Mouse (Mus musculus): Measurements from ENCODE around the gene Ccdc157. TPM values are rescaled to one million over a fixed set of nuclear protein-coding genes. Genes with fewer than 3 reads are reported as not detected.

The Ccdc157 gene
- polyA plus RNA-seq, 1 experiment from 2014 or later: 7.9 TPM

DNA sequence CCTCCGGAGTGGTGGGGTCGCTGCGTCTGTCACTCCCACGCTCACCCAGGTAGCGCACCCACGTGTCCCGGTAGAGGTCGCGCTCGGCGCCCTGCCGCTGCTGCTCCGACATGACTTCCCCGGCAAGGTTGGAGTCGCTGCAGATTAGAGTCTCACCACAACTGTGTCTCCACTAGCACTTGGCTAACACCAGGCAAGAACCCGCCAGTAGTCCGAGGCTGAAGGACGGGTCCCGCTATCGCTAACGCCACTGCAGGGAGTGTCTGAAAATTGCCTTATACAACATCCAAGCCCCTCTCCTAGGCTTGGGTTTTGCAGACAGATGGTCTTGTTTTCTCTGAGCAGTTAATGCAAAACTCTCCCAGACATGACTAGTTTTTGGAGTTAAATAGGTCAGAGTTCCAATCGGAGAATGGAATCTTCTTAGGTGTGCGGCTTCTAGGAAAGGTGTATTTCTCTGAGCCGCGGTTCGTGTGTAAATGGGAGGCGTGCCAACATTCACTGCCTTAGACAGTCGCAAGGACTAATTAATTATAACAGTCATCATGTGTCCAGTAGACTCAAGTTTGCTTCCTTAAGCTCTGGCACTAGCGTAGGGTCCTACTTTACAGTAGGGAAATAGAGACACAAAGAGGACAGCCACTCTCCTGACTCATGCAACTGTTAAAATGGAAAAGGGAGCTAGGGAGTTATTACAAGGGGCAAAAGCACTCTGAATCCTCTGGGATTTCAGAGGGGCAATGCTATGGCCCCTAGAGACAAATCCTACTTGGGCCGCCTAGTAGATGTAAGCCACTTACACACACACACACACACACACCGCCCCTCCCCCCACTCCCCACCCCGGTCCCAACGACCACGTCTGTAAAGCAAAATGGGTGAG is 64.7 kb downstream of the Ccdc157 start, which contains the start of gene Mtfp1:
TSS of gene Mtfp1 (minus strand) at position 275 of the 883 bp plus-strand sequence.
- Histone ChIP-seq H3K4me3 (peak within 1 kb of the TSS; percentile 52), H3K9me3 (0 out of 2 replicates have a peak, but pooled peaks cover 6% of the 10 kb centered on the region), H3K36me3 (peaks cover 12% of the 10 kb centered on the region; the same call in 1 of the 2 replicates), H3K4me1 (replicated peaks) (peaks cover 36% of the 10 kb centered on the region), H3K9ac (peak within 1 kb of the TSS; percentile 64), H3K27me3 (no peaks in the 10 kb centered on the region), H3K4me2 (peak within 1 kb of the TSS; percentile 89), H3K27ac (replicated peaks) (peak within 1 kb of the TSS; percentile 82)
- no peak for ATAC-seq (ENCODE audit: low read depth)
- 8% methylated on average over 34 of the region's 34 CpGs for WGBS

GRCm38 (mm10) chr11:4094378-4095170 is 65.5 kb downstream of the Ccdc157 start:
- peaks cover 36% of the 10 kb centered on the region for H3K4me1 ChIP-seq (replicated peaks)
- WGBS: 5% methylated on average over 24 of the region's 24 CpGs
- peaks cover 12% of the 10 kb centered on the region; the same call in 1 of the 2 replicates for H3K36me3 ChIP-seq
- peak overlapping the region; percentile 64 for H3K9ac ChIP-seq
- 0 out of 2 replicates have a peak, but pooled peaks cover 6% of the 10 kb centered on the region for H3K9me3 ChIP-seq
- ATAC-seq (ENCODE audit: low read depth): no peak
- no peaks in the 10 kb centered on the region for H3K27me3 ChIP-seq
- H3K27ac ChIP-seq (replicated peaks): peak overlapping the region; percentile 76
- H3K4me3 ChIP-seq: peak overlapping the region; percentile 52
- peak overlapping the region; percentile 89 for H3K4me2 ChIP-seq

GRCm38 (mm10) chr11:4093459-4094377 is 66.4 kb downstream of the Ccdc157 start:
- WGBS: 87% methylated on average over 18 of the region's 18 CpGs
- H3K9ac ChIP-seq: 0 out of 2 replicates have a peak overlapping the region, but pooled peaks have one; percentile 3
- H3K27me3 ChIP-seq: no peaks in the 10 kb centered on the region
- H3K36me3 ChIP-seq: peaks cover 12% of the 10 kb centered on the region; the same call in 1 of the 2 replicates
- ATAC-seq (ENCODE audit: low read depth): no peak
- peak overlapping the region; percentile 89; the same call in 1 of the 2 replicates for H3K4me2 ChIP-seq
- no peak overlapping the region; the same call in 1 of the 2 replicates for H3K4me3 ChIP-seq
- peaks cover 36% of the 10 kb centered on the region for H3K4me1 ChIP-seq (replicated peaks)
- no peak overlapping the region for H3K27ac ChIP-seq (replicated peaks)
- H3K9me3 ChIP-seq: 0 out of 2 replicates have a peak, but pooled peaks cover 6% of the 10 kb centered on the region

Small RNA genes within 50 kb of the gene (microRNA-seq; reads per million reads assigned to microRNA genes)
- 4.1 reads per million, percentile 17 among the genes with 10 or more reads in this experiment for gene Mir3060

Other genes starting within 250 kb of the Ccdc157 start
- gene Slc35e4, start 245.6 kb downstream of the Ccdc157 start, polyA plus RNA-seq (2015; fragmentation: Nextera tagmentation; extraction: Ambion mirVana): 11.9 and 13.3 TPM in 2 replicates
- 31.1 and 31.9 TPM in 2 replicates for gene Tcn2, start 228.1 kb downstream of the Ccdc157 start, polyA plus RNA-seq (2015; fragmentation: Nextera tagmentation; extraction: Ambion mirVana)
- 56.5 and 59.4 TPM in 2 replicates for gene Pes1, start 196.3 kb downstream of the Ccdc157 start, polyA plus RNA-seq (2015; fragmentation: Nextera tagmentation; extraction: Ambion mirVana)
- gene 4930556J24Rik, start 183.5 kb downstream of the Ccdc157 start, polyA plus RNA-seq (2015; fragmentation: Nextera tagmentation; extraction: Ambion mirVana): 0.17 TPM in 1 of 2 replicates, not detected in the other
- gene Gal3st1, start 176.7 kb downstream of the Ccdc157 start, polyA plus RNA-seq (2015; fragmentation: Nextera tagmentation; extraction: Ambion mirVana): 4.0 and 4.3 TPM in 2 replicates
- gene Sec14l4, start 128.8 kb downstream of the Ccdc157 start, polyA plus RNA-seq (2015; fragmentation: Nextera tagmentation; extraction: Ambion mirVana): not detected in 2 replicates
- 0.25 TPM in 1 of 2 replicates, not detected in the other for gene Sec14l3, start 95.5 kb downstream of the Ccdc157 start, polyA plus RNA-seq (2015; fragmentation: Nextera tagmentation; extraction: Ambion mirVana)
- 5.4 and 6.0 TPM in 2 replicates for gene Mtfp1, start 64.8 kb downstream of the Ccdc157 start, polyA plus RNA-seq (2015; fragmentation: Nextera tagmentation; extraction: Ambion mirVana)
- 3.8 and 4.1 TPM in 2 replicates for gene Sec14l2, start 36.9 kb downstream of the Ccdc157 start, polyA plus RNA-seq (2015; fragmentation: Nextera tagmentation; extraction: Ambion mirVana)
- gene Rnf215, start 25.1 kb downstream of the Ccdc157 start, polyA plus RNA-seq (2015; fragmentation: Nextera tagmentation; extraction: Ambion mirVana): 40.5 and 43.7 TPM in 2 replicates
- 52.3 and 59.6 TPM in 2 replicates for gene Sf3a1, start 57 bp upstream of the Ccdc157 start, polyA plus RNA-seq (2015; fragmentation: Nextera tagmentation; extraction: Ambion mirVana)
- 30.0 and 30.3 TPM in 2 replicates for gene Tbc1d10a, start 26.5 kb upstream of the Ccdc157 start, polyA plus RNA-seq (2015; fragmentation: Nextera tagmentation; extraction: Ambion mirVana)
- 3.5 and 4.1 TPM in 2 replicates for gene Castor1, start 57.9 kb upstream of the Ccdc157 start, polyA plus RNA-seq (2015; fragmentation: Nextera tagmentation; extraction: Ambion mirVana)
- not detected in 2 replicates for gene Osm, start 76.1 kb upstream of the Ccdc157 start, polyA plus RNA-seq (2015; fragmentation: Nextera tagmentation; extraction: Ambion mirVana)
- gene Lif, start 97.3 kb upstream of the Ccdc157 start, polyA plus RNA-seq (2015; fragmentation: Nextera tagmentation; extraction: Ambion mirVana): not detected in 2 replicates

Measured in neural tube, embryonic 13.5 days (tissue).